Mouse (Mus musculus) MN1 (cell line): ENCODE data around the gene Gm37596.
"Not testable (repeated sequence)": the region's sequence is repeated elsewhere in the genome, so short reads cannot be mapped to it uniquely, and the experiment has no call there.

Experiments used
- DNase-seq: peaks from one replicate; pipeline ENCODE4 v3.0.0-alpha.2; 2016; ENCODE audit warnings: low spot score

Gm37596 gene

GRCm38 (mm10) chr3:93692970-93693369 is at the start of gene Gm37596:
TSS of gene Gm37596 (minus strand) at chr3:93693070.
- DNase-seq = not testable (repeated sequence)

DNA sequence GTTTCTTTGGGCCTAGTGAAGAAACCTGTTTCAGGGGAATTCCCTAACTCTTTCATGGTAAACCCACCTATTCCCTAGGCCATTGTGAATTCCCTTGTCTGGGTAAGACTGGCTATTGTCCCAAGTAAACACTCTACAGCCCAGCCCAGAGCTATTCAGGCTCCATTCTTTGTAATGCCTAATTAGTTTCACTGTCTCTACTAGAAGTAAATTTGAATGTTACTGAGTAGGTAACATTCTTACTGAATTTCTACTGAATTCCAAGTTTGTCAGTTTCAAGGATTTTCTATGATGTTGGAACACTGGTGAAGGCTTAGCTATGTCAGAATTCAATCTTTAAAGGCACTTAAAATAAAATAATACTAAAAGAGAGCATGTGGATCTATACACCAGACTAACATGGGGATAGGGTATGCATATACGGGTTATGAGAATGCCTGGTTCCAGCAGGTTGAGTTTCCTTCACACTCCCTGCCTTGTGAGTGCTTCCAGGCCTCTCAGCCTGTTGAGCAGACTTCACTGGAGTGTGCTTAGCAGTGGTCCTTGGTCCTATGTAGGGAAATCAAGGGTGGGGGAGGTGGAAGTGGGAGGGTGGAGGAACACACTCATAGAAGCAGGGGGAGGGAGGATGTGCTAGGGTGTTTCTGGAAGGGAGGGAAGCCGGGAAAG is 16.2 kb upstream of the Gm37596 start:
- not testable (repeated sequence) for DNase-seq

DNA sequence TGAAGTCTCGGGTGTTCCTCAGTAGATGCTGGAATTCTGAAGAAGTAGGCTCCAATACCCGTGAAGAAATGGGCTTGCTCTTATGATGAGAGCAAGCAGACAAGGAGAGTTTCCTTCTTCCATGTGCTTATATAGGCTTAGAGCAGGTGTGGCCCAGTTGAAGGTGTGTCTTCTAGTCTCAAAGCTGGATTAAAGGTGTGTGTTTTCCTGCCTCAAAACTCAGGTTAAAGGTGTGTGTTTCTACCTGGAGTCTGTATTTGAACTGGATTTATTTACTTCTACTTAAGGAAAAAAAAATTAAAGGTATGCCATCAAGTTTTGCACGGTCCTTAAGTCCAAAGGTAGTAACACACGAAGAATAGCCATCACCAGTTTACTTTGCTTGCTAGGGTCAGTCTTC is 16.7 kb downstream of the Gm37596 start, which contains the start of gene Tdpoz1:
Tdpoz1 (minus strand) TSS at position 101 of the 400 bp plus-strand sequence.
- DNase-seq = not testable (repeated sequence)

DNA sequence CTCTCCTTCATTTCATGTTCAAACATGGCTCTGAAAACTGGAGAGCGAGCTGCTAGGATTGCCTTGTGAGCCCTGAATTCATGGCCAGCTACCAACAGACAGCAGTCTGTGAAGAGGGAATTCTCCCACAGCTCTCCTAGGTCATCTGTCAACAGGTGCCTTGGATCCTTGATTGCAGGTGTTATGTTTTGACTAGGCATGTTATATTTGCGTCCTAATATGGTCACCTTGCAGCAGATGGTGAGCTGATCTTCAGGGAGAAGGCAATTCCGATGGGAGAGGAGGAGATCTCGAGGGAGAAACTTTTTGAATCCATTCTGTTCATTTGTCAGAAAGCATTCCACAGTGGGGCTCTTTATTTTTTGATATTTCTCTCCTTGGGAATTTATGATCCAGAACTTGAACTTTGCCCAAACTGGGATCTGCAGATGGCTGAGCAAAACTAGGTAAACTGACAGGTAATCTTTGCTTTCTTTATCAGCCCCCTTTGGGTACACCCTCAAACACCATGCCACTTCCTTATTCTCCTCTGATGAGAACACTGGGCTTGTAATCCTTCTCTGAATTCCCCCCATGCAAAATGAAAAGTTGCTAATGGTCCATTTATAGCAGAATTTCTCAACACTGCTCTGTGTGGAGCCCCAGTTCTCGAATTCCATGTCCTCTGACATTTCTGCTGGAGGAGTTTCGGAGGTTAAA is 21.9 kb downstream of the Gm37596 start:
- not testable (repeated sequence) for DNase-seq

DNA sequence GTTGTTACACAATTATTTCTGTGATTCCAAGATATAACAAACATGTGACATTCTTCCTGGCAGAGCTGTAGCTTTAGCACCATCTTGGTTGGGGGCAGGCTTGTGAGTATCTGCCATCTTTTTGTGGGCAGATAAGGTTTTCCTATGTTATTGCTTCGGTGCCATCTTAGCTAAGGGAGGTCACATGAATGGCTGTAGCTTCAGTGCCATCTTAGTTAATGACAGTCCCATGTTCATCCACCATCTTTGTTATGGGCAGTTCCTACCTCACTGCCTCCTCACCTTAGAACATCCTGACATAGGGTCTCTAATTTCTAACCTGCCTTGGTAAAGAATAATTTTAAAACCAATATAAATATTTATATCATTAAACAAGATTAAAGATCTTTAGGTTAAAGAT is 38.6 kb downstream of the Gm37596 start:
- DNase-seq = no peak

- DNase-seq = no peak
Measured at GRCm38 (mm10) chr3:93652586-93652985, 40.3 kb downstream of the Gm37596 start, which contains the start of gene Tdpoz2. TSS of gene Tdpoz2 (minus strand) at chr3:93652686.
